Mouse (Mus musculus): ENCODE results near the gene Apol7a.
"Not testable (repeated sequence)": the region's sequence is repeated elsewhere in the genome, so short reads cannot be mapped to it uniquely, and the experiment has no call there.

Gene Apol7a

GRCm38 (mm10) chr15:77399027-77399426 is at the start of gene Apol7a:
TSS of gene Apol7a (minus strand) at chr15:77399110.
- DNase-seq, result not testable (repeated sequence)

GRCm38 (mm10) chr15:77447392-77447791 is 48.5 kb upstream of the Apol7a start, which contains the start of gene Apol7b:
TSS of gene Apol7b (minus strand) at chr15:77447492.
- DNase-seq, result not testable (repeated sequence)

- not testable (repeated sequence) for DNase-seq
These were observed 46.8 kb upstream of the Apol7a start for GRCm38 (mm10) chr15:77445668-77446067.

GRCm38 (mm10) chr15:77444746-77445145 is 45.8 kb upstream of the Apol7a start:
- DNase-seq, result not testable (repeated sequence)

- not testable (repeated sequence) for DNase-seq
These were observed 30.0 kb upstream of the Apol7a start for GRCm38 (mm10) chr15:77428690-77429448.

- DNase-seq, result not testable (repeated sequence)
These were observed 24.0 kb upstream of the Apol7a start for GRCm38 (mm10) chr15:77422925-77423324.

GRCm38 (mm10) chr15:77419657-77420056 is 20.7 kb upstream of the Apol7a start:
- not testable (repeated sequence) for DNase-seq

- not testable (repeated sequence) for DNase-seq
These were observed 17.9 kb upstream of the Apol7a start for GRCm38 (mm10) chr15:77416655-77417333.

- not testable (repeated sequence) for DNase-seq
These were observed 16.7 kb upstream of the Apol7a start for GRCm38 (mm10) chr15:77415653-77416052.

GRCm38 (mm10) chr15:77412695-77413094 is 13.8 kb upstream of the Apol7a start:
- DNase-seq, result not testable (repeated sequence)

- DNase-seq, result not testable (repeated sequence)
These were observed 12.1 kb upstream of the Apol7a start, which contains the start of gene Apol9a for GRCm38 (mm10) chr15:77411035-77411434. TSS of gene Apol9a (minus strand) at chr15:77411135.

- not testable (repeated sequence) for DNase-seq
These were observed 7.5 kb upstream of the Apol7a start for GRCm38 (mm10) chr15:77406370-77406769.

GRCm38 (mm10) chr15:77397450-77398132 is 1.3 kb downstream of the Apol7a start:
- DNase-seq, result not testable (repeated sequence)

- DNase-seq, result not testable (repeated sequence)
These were observed 5.1 kb downstream of the Apol7a start for GRCm38 (mm10) chr15:77393832-77394231.

- no peak for DNase-seq
These were observed 11.4 kb downstream of the Apol7a start for GRCm38 (mm10) chr15:77387462-77387861.

GRCm38 (mm10) chr15:77384340-77385030 is 14.4 kb downstream of the Apol7a start:
- peak; percentile 48 for DNase-seq

- no peak for DNase-seq
These were observed 16.0 kb downstream of the Apol7a start for GRCm38 (mm10) chr15:77382880-77383279.

- DNase-seq, result no peak
These were observed 16.5 kb downstream of the Apol7a start for GRCm38 (mm10) chr15:77382271-77382850.

- DNase-seq, result no peak
These were observed 17.4 kb downstream of the Apol7a start for GRCm38 (mm10) chr15:77381481-77381880.

GRCm38 (mm10) chr15:77379921-77380320 is 19.0 kb downstream of the Apol7a start:
- no peak for DNase-seq

- DNase-seq, result no peak
These were observed 21.5 kb downstream of the Apol7a start for GRCm38 (mm10) chr15:77377419-77377818.

GRCm38 (mm10) chr15:77376920-77377319 is 22.0 kb downstream of the Apol7a start:
- DNase-seq, result no peak
